Mouse (Mus musculus): ENCODE results near the gene Popdc2. TPM values are rescaled to one million over a fixed set of nuclear protein-coding genes. Genes with fewer than 3 reads are reported as not detected.

The Popdc2 gene
- polyA plus RNA-seq, 1 experiment from 2014 or later = 0.57 TPM

DNA sequence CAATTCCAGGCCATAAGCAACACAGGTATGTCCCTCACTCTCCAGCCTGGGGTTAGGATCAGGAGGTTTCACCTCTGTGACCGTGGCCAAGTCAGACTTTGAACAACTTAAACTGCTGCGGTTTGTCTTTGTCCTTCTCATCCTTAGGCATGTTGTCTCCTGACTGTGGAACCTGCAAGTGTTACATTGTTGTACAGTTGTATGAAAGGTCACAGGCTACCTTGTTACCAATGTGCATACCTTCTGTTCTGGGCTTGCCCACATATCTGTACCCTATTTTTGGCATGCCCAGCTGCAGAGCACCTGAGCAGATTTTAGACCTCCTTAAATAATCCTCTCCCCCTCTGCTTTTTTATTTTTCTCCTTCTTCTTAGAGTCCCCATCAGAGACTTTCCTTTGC lies 2.8 kb upstream of the Popdc2 start:
- no peaks in the 10 kb centered on the region for H3K4me1 ChIP-seq
- no peak overlapping the region for H3K4me3 ChIP-seq
- no peak overlapping the region for H3K4me2 ChIP-seq
- H3K9me3 ChIP-seq = no peaks in the 10 kb centered on the region
- H3K27ac ChIP-seq = no peak overlapping the region
- no peaks in the 10 kb centered on the region for H3K27me3 ChIP-seq (replicated peaks)
- H3K9ac ChIP-seq = no peak overlapping the region
- 94% methylated on average over 2 of the region's 2 CpGs for whole genome bisulfite sequencing
- ATAC-seq (replicated peaks) = no peak
- no peaks in the 10 kb centered on the region for H3K36me3 ChIP-seq (replicated peaks)

DNA sequence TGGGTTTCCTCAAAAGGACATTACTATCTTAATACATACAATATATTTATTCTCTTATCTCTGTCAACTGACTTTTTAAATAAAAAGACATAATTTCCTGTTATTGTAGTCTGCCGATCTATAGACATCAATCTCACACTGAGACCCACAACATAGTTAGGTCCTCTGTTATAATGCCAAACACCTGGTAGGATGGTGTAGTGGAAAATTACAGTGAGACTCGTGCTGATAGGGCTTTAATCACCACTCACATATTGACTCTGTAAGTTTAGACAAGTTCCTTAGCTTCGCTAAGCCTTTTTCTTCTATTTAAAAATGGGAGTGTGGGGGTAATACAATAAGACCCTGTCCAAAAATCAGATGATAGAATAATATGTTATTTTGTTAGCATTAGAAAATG lies 2.2 kb upstream of the Popdc2 start:
- no peaks in the 10 kb centered on the region for H3K36me3 ChIP-seq (replicated peaks)
- no peak overlapping the region for H3K4me3 ChIP-seq
- no peak overlapping the region for H3K27ac ChIP-seq
- no peaks in the 10 kb centered on the region for H3K4me1 ChIP-seq
- ATAC-seq (replicated peaks) = no peak
- no peak overlapping the region for H3K9ac ChIP-seq
- no peaks in the 10 kb centered on the region for H3K9me3 ChIP-seq
- WGBS = 81% methylated on average over 3 of the region's 3 CpGs
- no peak overlapping the region for H3K4me2 ChIP-seq
- no peaks in the 10 kb centered on the region for H3K27me3 ChIP-seq (replicated peaks)

DNA sequence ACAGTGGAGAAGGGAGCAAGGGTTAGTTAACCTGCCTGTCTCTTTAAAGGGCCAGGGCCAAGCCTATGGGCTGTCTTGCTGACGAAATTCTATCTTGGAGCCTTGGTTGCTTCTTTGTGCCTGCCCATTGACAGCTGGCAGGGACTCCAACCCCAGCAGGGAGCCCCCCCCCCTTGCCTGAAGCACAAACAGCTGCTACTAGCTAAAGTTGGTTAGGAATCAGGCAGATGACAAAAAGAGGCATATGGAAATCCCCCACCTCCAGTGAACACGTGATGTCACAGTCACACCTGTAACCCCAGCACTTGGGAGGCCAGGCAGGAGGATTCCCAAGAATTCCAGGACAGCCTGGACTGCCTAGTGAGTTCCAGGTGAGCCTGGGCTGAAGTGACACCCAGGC lies 1.7 kb upstream of the Popdc2 start:
- WGBS = 13% methylated on average over 2 of the region's 2 CpGs
- H3K4me1 ChIP-seq = no peaks in the 10 kb centered on the region
- ATAC-seq (replicated peaks) = no peak

DNA sequence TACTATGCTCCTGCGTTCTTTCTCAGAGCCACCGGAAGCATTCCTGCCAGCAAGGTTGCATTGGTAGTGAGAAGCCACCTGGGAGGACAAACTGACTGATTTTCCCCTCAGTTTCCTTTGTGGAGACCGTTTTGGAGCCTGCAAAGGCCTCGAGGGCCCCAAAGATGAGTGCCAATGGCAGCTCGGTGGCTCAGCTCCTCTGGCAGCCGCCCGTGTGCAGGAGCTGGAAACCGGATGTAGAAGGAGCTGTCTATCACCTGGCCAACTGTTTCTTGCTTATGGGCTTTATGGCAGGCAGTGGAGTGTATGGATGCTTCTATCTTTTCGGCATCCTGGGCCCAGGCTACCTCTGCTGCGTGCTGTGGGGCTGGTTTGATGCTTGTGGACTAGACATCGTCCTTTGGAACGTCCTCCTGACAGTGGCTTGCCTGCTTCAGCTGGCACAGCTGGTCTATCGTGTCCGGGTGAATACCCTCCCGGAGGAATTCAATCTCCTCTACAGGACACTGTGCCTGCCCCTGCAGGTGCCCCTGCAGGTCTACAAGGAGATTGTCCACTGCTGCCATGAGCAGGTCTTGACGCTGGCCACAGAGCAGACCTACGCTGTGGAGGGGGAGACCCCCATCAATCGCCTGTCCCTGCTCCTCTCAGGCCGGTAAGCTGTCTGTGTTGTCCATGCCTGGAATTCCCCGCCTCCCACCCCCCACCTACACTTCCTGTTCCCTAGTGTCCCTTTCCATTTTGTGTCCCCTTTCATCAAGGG lies 665 bp downstream of the Popdc2 start:
- no peak overlapping the region for H3K4me2 ChIP-seq
- 84% methylated on average over 20 of the region's 20 CpGs for WGBS
- H3K4me1 ChIP-seq = no peaks in the 10 kb centered on the region
- no peaks in the 10 kb centered on the region for H3K36me3 ChIP-seq (replicated peaks)
- H3K27ac ChIP-seq = no peak overlapping the region
- H3K27me3 ChIP-seq (replicated peaks) = no peaks in the 10 kb centered on the region
- no peak overlapping the region for H3K4me3 ChIP-seq
- no peak overlapping the region for H3K9ac ChIP-seq
- no peak for ATAC-seq (replicated peaks)
- no peaks in the 10 kb centered on the region for H3K9me3 ChIP-seq

More for the DNA sequence above, 1.7 kb upstream of the Popdc2 start:
- no peak overlapping the region for H3K27ac ChIP-seq
- H3K9me3 ChIP-seq = no peaks in the 10 kb centered on the region
- H3K27me3 ChIP-seq (replicated peaks) = no peaks in the 10 kb centered on the region
- H3K36me3 ChIP-seq (replicated peaks) = no peaks in the 10 kb centered on the region
- no peak overlapping the region for H3K4me2 ChIP-seq
- H3K9ac ChIP-seq = no peak overlapping the region
- H3K4me3 ChIP-seq = no peak overlapping the region

DNA sequence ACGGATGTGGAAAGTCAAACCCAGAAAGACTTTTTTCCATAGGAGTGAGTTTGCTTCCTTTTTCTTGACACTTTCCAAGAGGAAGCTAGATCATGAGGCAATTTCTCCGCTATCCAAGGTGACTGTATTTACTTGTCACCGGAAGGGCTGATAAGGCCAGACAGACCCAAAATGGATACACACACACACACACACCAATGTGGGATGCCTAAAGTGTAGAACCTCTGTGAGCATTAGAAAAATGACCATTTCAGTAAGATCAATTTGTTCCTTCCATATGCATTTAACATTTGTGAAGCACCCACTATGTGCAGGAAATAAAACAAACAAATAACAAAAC lies 1.2 kb downstream of the Popdc2 start:
- Histone ChIP-seq H3K27ac (no peak overlapping the region), H3K36me3 (replicated peaks) (no peaks in the 10 kb centered on the region), H3K9ac (no peak overlapping the region), H3K27me3 (replicated peaks) (no peaks in the 10 kb centered on the region), H3K9me3 (no peaks in the 10 kb centered on the region), H3K4me1 (no peaks in the 10 kb centered on the region), H3K4me3 (no peak overlapping the region), H3K4me2 (no peak overlapping the region)
- WGBS = 82% methylated on average over 3 of the region's 3 CpGs
- ATAC-seq (replicated peaks) = no peak

DNA sequence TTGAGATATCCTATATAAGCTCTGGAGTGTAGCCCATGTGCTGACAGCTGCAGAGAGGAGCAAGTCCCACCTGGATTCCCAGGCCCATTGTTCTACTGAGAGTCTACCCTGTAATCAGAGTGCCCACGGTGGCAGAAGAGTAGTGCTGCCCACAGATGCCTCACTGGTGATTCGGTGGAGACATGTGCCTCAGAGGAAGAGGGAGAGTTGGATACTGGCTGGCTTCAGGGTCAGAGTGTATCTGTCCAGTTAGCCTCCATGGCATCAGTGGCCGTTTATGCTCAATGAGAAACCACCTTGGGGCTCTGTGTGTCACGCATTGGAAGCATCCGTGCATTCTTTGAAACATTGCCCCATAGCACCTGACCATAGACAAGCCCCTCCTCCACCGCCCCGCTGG lies 1.6 kb downstream of the Popdc2 start:
- no peak overlapping the region for H3K9ac ChIP-seq
- no peak overlapping the region for H3K4me3 ChIP-seq
- no peaks in the 10 kb centered on the region for H3K9me3 ChIP-seq

DNA sequence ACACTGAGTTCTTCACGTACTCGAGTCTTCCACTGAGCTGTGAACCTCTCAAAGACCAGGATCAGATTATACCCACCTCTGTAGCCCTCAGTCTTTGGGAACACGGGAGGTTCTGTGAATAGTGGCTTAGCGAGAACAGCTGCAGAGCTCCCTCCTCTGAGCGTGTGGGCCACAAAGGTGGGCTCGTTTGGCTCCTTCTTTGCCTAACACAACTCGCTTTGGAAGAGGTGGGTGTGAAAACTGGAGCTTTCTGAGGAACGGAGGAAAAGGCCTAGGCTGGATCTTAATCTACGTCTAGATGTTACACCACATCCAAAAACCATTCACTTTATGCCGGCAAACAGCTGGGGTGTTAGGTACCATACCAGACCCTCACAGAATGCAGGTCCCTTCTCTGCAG lies 3.4 kb downstream of the Popdc2 start:
- 84% methylated on average over 10 of the region's 10 CpGs for WGBS
- H3K4me2 ChIP-seq = no peak overlapping the region
- H3K4me3 ChIP-seq = no peak overlapping the region
- ATAC-seq (replicated peaks) = no peak
- H3K36me3 ChIP-seq (replicated peaks) = no peaks in the 10 kb centered on the region
- H3K27ac ChIP-seq = no peak overlapping the region
- H3K9ac ChIP-seq = no peak overlapping the region
- no peaks in the 10 kb centered on the region for H3K4me1 ChIP-seq
- no peaks in the 10 kb centered on the region for H3K9me3 ChIP-seq
- no peaks in the 10 kb centered on the region for H3K27me3 ChIP-seq (replicated peaks)

More for the DNA sequence above, 1.6 kb downstream of the Popdc2 start:
- no peak for ATAC-seq (replicated peaks)
- Histone ChIP-seq H3K4me1 (no peaks in the 10 kb centered on the region), H3K4me2 (no peak overlapping the region), H3K27ac (no peak overlapping the region), H3K36me3 (replicated peaks) (no peaks in the 10 kb centered on the region), H3K27me3 (replicated peaks) (no peaks in the 10 kb centered on the region)
- WGBS = 91% methylated on average over 7 of the region's 7 CpGs

DNA sequence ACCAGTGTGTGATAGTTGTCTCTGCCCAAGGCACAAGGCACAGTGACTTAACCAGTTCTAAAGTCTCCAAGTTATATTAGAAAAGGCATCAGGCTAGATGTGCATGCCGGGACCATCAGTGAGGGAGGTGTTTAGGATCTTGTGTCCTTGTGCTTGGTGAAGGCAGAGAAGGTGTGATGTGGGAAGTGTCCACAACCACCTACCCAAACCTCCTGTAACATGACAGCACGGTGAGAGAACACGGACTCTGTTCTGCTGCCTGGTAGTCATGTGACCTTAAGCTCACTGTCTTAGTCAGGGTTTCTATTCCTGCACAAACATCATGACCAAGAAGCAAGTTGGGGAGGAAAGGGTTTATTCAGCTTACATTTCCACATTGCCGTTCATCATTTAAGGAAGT lies 4.2 kb downstream of the Popdc2 start:
- ATAC-seq (replicated peaks) = no peak
- Histone ChIP-seq H3K9me3 (no peaks in the 10 kb centered on the region), H3K27ac (no peak overlapping the region), H3K4me2 (no peak overlapping the region), H3K4me1 (no peaks in the 10 kb centered on the region), H3K9ac (no peak overlapping the region), H3K4me3 (no peak overlapping the region), H3K36me3 (replicated peaks) (no peaks in the 10 kb centered on the region), H3K27me3 (replicated peaks) (no peaks in the 10 kb centered on the region)
- 86% methylated on average over 4 of the region's 4 CpGs for WGBS

DNA sequence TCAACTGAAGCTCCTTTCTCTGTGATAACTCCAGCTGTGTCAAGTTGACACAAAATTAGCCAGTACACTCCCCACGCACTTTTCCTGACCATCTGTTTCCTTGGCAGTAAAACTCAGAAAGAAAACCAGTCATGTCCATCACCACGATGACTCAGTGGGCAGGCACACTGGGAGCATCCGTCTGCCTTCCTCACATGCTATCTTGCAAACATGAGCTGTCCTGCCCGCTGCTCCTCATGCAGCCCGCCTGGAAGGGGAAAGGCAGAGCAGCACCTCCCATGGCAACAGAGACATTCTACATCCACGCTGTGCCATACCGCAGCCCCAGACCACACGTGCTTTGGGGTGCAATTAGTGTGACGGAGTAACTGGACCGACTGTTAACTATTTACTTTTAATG lies 6.3 kb downstream of the Popdc2 start:
- no peak for ATAC-seq (replicated peaks)
- H3K4me1 ChIP-seq = no peaks in the 10 kb centered on the region
- H3K9me3 ChIP-seq = no peaks in the 10 kb centered on the region
- WGBS = 67% methylated on average over 10 of the region's 10 CpGs
- no peak overlapping the region for H3K4me2 ChIP-seq
- no peak overlapping the region for H3K9ac ChIP-seq
- H3K36me3 ChIP-seq (replicated peaks) = no peaks in the 10 kb centered on the region
- H3K27ac ChIP-seq = no peak overlapping the region
- H3K27me3 ChIP-seq (replicated peaks) = no peaks in the 10 kb centered on the region
- no peak overlapping the region for H3K4me3 ChIP-seq

DNA sequence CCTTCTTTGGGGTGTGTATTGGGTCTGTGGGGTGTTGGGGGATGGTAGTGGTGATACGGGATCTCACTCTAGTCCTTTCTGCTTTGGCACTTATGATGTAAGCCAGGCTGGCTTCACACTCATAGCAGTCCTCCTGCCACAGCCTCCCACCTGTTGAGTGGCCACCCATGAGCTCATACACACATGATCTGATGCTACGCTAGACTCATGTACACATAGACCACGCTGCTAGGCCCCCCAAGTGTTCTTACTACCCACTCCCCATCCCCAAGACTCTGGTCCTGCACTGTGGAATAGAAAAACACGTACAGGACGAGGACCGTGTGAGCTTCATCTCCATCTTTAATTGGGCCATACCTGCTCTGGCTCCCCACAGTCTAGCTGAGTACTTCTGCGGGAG lies 7.0 kb downstream of the Popdc2 start:
- Histone ChIP-seq H3K9ac (no peak overlapping the region), H3K27me3 (replicated peaks) (no peaks in the 10 kb centered on the region), H3K4me2 (no peak overlapping the region), H3K4me3 (no peak overlapping the region), H3K4me1 (no peaks in the 10 kb centered on the region), H3K36me3 (replicated peaks) (no peaks in the 10 kb centered on the region), H3K9me3 (no peaks in the 10 kb centered on the region), H3K27ac (no peak overlapping the region)
- no peak for ATAC-seq (replicated peaks)
- WGBS = 86% methylated on average over 7 of the region's 7 CpGs

DNA sequence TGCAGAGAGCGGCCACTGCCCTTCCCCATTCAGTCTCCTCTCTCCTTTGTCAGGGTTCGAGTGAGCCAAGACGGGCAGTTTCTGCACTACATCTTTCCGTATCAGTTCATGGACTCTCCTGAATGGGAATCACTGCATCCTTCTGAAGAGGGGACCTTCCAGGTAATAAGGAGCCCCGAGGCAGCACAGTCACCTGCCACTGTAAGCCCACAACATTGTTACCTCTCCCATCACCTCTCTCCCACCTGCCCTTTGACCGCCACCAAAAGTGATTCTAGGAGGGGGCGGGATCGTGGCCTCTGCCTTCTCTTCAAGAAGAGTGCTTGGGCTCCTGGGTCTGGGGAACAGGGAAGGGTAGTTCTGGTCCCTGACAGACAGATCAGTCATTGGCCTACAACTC lies 7.4 kb downstream of the Popdc2 start:
- no peaks in the 10 kb centered on the region for H3K27me3 ChIP-seq (replicated peaks)
- no peak overlapping the region for H3K4me2 ChIP-seq
- H3K36me3 ChIP-seq (replicated peaks) = no peaks in the 10 kb centered on the region
- H3K4me3 ChIP-seq = no peak overlapping the region
- ATAC-seq (replicated peaks) = no peak
- H3K9ac ChIP-seq = no peak overlapping the region
- H3K27ac ChIP-seq = no peak overlapping the region
- 93% methylated on average over 8 of the region's 8 CpGs for WGBS
- H3K9me3 ChIP-seq = no peaks in the 10 kb centered on the region
- no peaks in the 10 kb centered on the region for H3K4me1 ChIP-seq

DNA sequence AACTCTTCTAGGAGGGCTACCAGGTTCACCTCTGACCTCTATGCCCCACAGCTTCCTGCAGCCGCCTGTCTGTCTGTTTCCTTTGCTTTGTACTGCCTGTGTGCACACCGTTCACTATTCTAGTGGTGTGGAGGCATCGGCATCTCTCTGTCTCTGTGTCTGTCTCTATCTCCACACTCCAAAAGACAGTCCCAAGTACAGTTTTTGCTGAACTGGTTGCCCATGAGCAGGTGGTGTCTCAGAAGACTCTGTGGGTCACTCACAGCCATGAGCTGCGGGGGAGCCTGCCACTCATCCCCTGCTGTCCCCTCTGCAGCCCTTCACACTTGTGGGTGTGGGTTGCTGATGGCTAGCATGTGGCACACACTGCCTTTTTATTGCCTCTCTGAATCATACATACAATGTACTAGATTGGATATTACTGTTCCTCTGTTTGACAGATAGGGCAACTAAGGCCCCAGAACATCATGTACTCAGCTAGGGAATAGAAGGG lies 8.0 kb downstream of the Popdc2 start:
- no peak for ATAC-seq (replicated peaks)
- Histone ChIP-seq H3K9ac (no peak overlapping the region), H3K4me2 (no peak overlapping the region), H3K4me1 (no peaks in the 10 kb centered on the region), H3K9me3 (no peaks in the 10 kb centered on the region), H3K27ac (no peak overlapping the region), H3K27me3 (replicated peaks) (no peaks in the 10 kb centered on the region), H3K36me3 (replicated peaks) (no peaks in the 10 kb centered on the region), H3K4me3 (no peak overlapping the region)
- 84% methylated on average over 4 of the region's 4 CpGs for WGBS

DNA sequence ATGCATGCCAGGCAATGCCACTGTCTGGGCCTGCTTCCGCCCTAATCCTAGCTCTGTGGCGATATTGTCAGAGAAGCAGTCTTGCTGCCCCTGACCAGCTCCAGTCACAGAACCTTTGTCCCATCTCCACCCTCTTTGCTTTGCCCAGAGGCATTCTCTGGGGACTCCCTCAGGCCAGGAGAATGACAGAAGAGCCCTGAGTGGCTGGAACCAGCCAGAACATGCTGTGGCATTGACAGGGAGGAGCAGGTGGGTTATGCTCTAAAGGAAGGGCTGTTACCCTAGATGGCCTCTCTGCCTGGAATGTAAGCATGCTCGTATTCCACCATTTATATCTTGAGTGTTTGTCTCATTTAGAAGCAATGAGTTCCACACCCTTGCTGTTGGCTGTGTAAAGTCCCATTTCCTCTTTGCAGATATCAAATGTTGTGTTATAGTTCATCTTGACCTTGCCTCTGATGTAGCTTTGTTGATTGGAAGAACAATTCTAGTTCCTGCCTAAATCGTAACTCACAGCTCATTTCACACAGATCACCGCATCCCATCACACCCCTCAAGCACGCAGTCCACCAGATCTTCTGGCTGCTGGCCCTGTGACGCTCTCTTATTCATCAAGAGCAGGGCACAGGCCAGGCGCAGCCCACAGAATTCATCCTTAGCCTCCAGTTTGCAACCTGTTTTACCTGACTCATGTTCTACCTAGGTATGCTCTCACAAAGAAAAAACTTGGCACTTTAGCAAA lies 8.8 kb downstream of the Popdc2 start:
- Histone ChIP-seq H3K9me3 (no peaks in the 10 kb centered on the region), H3K9ac (no peak overlapping the region), H3K4me3 (no peak overlapping the region), H3K36me3 (replicated peaks) (no peaks in the 10 kb centered on the region), H3K4me2 (no peak overlapping the region), H3K27ac (no peak overlapping the region), H3K27me3 (replicated peaks) (no peaks in the 10 kb centered on the region), H3K4me1 (peaks cover under 1% of the 10 kb centered on the region; the same call in 1 of the 2 replicates)
- WGBS = 84% methylated on average over 8 of the region's 8 CpGs
- no peak for ATAC-seq (replicated peaks)
